Mouse (Mus musculus) erythroblast, embryonic 14.5 days (primary cell): Measurements from ENCODE around the gene Csmd2.

ENCODE experiments used
- GATA1 ChIP-seq: IDR thresholded peaks from 2 replicates; pipeline ENCODE4 v1.6.1; 2012; ENCODE audit warnings: low read length, inconsistent platforms, mixed read lengths
- TAL1 ChIP-seq: IDR thresholded peaks from 3 replicates; pipeline ENCODE4 v1.6.1; 2012; ENCODE audit warnings: low read length, inconsistent platforms, mixed read lengths

DNA sequence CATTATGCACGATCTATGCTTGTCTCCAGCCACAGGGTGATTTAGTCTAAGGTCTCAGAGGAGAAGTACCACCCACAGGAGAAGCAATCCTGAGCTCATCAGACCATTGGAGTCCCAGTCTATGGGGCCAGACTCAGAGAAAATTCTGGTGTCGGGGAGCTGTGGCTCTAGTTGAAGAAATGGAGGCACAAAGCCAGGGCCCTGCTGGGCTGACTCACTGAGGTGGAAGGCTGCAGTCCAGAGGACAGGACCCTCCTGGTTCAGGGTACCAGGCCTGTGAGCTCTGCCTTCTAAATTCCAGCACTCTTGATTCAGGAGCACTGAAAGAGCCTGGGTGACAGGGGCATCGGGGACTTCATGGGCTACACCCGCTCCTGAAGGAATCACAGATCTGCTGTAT lies 144.0 kb downstream of the Csmd2 start:
- TF ChIP-seq TAL1 (no peak), GATA1 (no peak)
